Mouse (Mus musculus) cortical plate, adult 2 months (tissue): ENCODE data around the gene Gm20918. TPM values are rescaled to one million over a fixed set of nuclear protein-coding genes. Genes with fewer than 3 reads are reported as not detected.
"Not testable (repeated sequence)": the region's sequence is repeated elsewhere in the genome, so short reads cannot be mapped to it uniquely, and the experiment has no call there.

Source experiments
- H3K27ac ChIP-seq: fragments of 200-500 bp; 2 replicates; pipeline ENCODE4 v1.5.1; 2012; ENCODE audit warnings: low read length, control low read depth, inconsistent platforms; ENCODE audit not compliant: insufficient read depth
- H3K4me1 ChIP-seq: fragments of 200-500 bp; 2 replicates; pipeline ENCODE4 v1.6.1; 2011; ENCODE audit warnings: low read length; ENCODE audit not compliant: control insufficient read depth, insufficient read depth
- H3K4me3 ChIP-seq: fragments of 200-500 bp; 2 replicates; pipeline ENCODE4 v1.5.1; 2011; ENCODE audit warnings: mild to moderate bottlenecking, low read length, control low read depth; ENCODE audit not compliant: insufficient read depth
- polyA plus RNA-seq: library from polyadenylated mRNA; depleted of rRNA; stranded (reverse); fragments of >200 nt; gene quantifications from 2 replicates; pipeline ENCODE4 v1.2.3, GENCODE M21; 2012; rRNA removed

Gene Gm20918
- not detected in 2 replicates for polyA plus RNA-seq

DNA sequence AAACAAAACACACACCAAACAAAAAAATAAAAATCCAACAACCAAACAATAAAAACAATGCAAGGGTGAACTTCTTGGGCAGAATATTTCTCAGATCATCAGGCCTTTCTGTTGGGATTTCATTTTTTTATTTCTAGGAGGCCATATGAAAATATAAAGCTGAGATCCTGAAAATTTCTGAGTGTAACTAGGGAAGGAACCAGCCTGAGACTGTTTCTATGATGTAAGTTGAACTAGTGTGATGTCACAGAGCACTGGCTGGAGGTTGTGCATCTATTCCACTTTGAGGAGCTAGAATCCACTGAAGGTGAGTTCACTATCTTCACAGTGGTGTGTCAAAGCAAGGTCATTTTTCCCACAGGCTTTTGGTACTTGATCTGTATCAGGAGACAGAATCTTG, at the start of gene Gm20918:
Gm20918 (plus strand) TSS at position 301 of the 400 bp plus-strand sequence.
- H3K4me1 ChIP-seq, H3K4me3 ChIP-seq, H3K27ac ChIP-seq: not testable (repeated sequence)

Other genes starting within 250 kb of the Gm20918 start
- not detected in 2 replicates for gene Gm21820, start 205.5 kb downstream of the Gm20918 start, polyA plus RNA-seq